Mouse (Mus musculus): ENCODE results near the gene Rps6.

- TF ChIP-seq CTCF (IDR thresholded peaks at IDR 0.05; ENCODE audit: low read depth, low read length) (no peak), POLR2A (IDR thresholded peaks at IDR 0.05; ENCODE audit: borderline replicate concordance, low read depth, low read length) (no peak)
Measured at GRCm38 (mm10) chr4:86897411-86897810, 40.2 kb upstream of the Rps6 start.

All from bone marrow macrophage, adult 2 months (primary cell).